Mouse (Mus musculus) midbrain, embryonic 13.5 days (tissue): ENCODE measurements at regions not wholly inside any gene's neighbourhood (a gene's known extent, or its start where the extent isn't known, plus 50 kb on each side); places are given as distances from the start of the nearest gene placed in this dataset.
A peak's percentile ranks its signal among the peaks of the same experiment; 100 is the strongest.

ENCODE experiments used
- ATAC-seq: fragments of 200-750 bp; cut with Nextera tagmentation; 2 replicates; pipeline ENCODE4 v1.8.0; 2017; ENCODE audit warnings: mild to moderate bottlenecking, moderate TSS enrichment, moderate library complexity
- H3K27ac ChIP-seq: fragments of 300-500 bp; sonication (generic); 2 replicates; pipeline ENCODE4 v1.5.1; 2015; ENCODE audit warnings: inconsistent platforms, mild to moderate bottlenecking, moderate library complexity
- H3K27me3 ChIP-seq: fragments of 300-500 bp; sonication (generic); 2 replicates; pipeline ENCODE4 v1.6.1; 2015; ENCODE audit warnings: mild to moderate bottlenecking, inconsistent platforms
- H3K36me3 ChIP-seq: fragments of 300-500 bp; sonication (generic); 2 replicates; pipeline ENCODE4 v1.6.1; 2015; ENCODE audit warnings: mild to moderate bottlenecking, inconsistent platforms
- H3K4me1 ChIP-seq: fragments of 300-500 bp; sonication (generic); replicated peaks from 2 replicates; pipeline ENCODE4 v1.6.1; 2015; ENCODE audit warnings: inconsistent platforms
- H3K4me2 ChIP-seq: fragments of 300-500 bp; sonication (generic); replicated peaks from 2 replicates; pipeline ENCODE4 v1.6.1; 2015; ENCODE audit warnings: moderate library complexity, mild to moderate bottlenecking, inconsistent platforms
- H3K4me3 ChIP-seq: fragments of 300-500 bp; sonication (generic); replicated peaks from 2 replicates; pipeline ENCODE4 v1.5.1; 2015; ENCODE audit warnings: mild to moderate bottlenecking, inconsistent platforms
- H3K9ac ChIP-seq: fragments of 300-500 bp; sonication (generic); replicated peaks from 2 replicates; pipeline ENCODE4 v1.6.1; 2015; ENCODE audit warnings: mild to moderate bottlenecking, inconsistent platforms
- H3K9me3 ChIP-seq: fragments of 300-500 bp; sonication (generic); 2 replicates; pipeline ENCODE4 v1.6.1; 2016; ENCODE audit warnings: mild to moderate bottlenecking, inconsistent platforms
- WGBS: fragments of 180-500 bp; shearing (Covaris S2); methylation state at CpG from one replicate; pipeline ENCODE4 v1.1.7; 2015; 5-methylcytosine and 5-hydroxymethylcytosine counted together

- H3K4me2 ChIP-seq = no peak overlapping the region
- no peak overlapping the region for H3K4me3 ChIP-seq
- H3K9ac ChIP-seq = no peak overlapping the region
- H3K27me3 ChIP-seq = peaks cover 8% of the 10 kb centered on the region; the same call in 1 of the 2 replicates
- no peak for ATAC-seq
- no peak overlapping the region for H3K27ac ChIP-seq
- H3K9me3 ChIP-seq = no peaks in the 10 kb centered on the region
- WGBS = 90% methylated on average over 2 of the region's 2 CpGs
- peaks cover 10% of the 10 kb centered on the region for H3K4me1 ChIP-seq
- H3K36me3 ChIP-seq = no peaks in the 10 kb centered on the region
These were observed 117.8 kb downstream of the Amer2 start for GRCm38 (mm10) chr14:60490886-60491285.

- Histone ChIP-seq H3K27ac (no peak overlapping the region), H3K9ac (no peak overlapping the region), H3K4me3 (no peak overlapping the region), H3K4me2 (no peak overlapping the region), H3K27me3 (no peaks in the 10 kb centered on the region), H3K36me3 (no peaks in the 10 kb centered on the region), H3K9me3 (no peaks in the 10 kb centered on the region), H3K4me1 (no peaks in the 10 kb centered on the region)
- ATAC-seq = no peak
- WGBS = 89% methylated on average over 5 of the region's 5 CpGs
These were observed 122.4 kb downstream of the Amer2 start for GRCm38 (mm10) chr14:60495441-60495840.

- H3K9ac ChIP-seq = no peak overlapping the region
- no peak overlapping the region for H3K4me2 ChIP-seq
- H3K4me1 ChIP-seq = no peaks in the 10 kb centered on the region
- H3K36me3 ChIP-seq = no peaks in the 10 kb centered on the region
- WGBS = 74% methylated on average over 6 of the region's 6 CpGs
- H3K27ac ChIP-seq = no peak overlapping the region
- H3K4me3 ChIP-seq = no peak overlapping the region
- H3K27me3 ChIP-seq = no peaks in the 10 kb centered on the region
- no peak for ATAC-seq
- 0 out of 2 replicates have a peak, but pooled peaks cover 2% of the 10 kb centered on the region for H3K9me3 ChIP-seq
These were observed 129.5 kb downstream of the Amer2 start for GRCm38 (mm10) chr14:60502552-60502951.

- WGBS = 86% methylated on average over 6 of the region's 6 CpGs
- Histone ChIP-seq H3K27me3 (no peaks in the 10 kb centered on the region), H3K9me3 (0 out of 2 replicates have a peak, but pooled peaks cover 2% of the 10 kb centered on the region), H3K9ac (no peak overlapping the region), H3K4me2 (no peak overlapping the region), H3K27ac (no peak overlapping the region), H3K36me3 (no peaks in the 10 kb centered on the region), H3K4me3 (no peak overlapping the region), H3K4me1 (no peaks in the 10 kb centered on the region)
- ATAC-seq = no peak
These were observed 128.7 kb upstream of the Spata13 start for GRCm38 (mm10) chr14:60505066-60505465.

GRCm38 (mm10) chr14:60506296-60506695 is 127.5 kb upstream of the Spata13 start:
- Histone ChIP-seq H3K36me3 (no peaks in the 10 kb centered on the region), H3K9ac (no peak overlapping the region), H3K4me1 (no peaks in the 10 kb centered on the region), H3K4me2 (no peak overlapping the region), H3K27me3 (no peaks in the 10 kb centered on the region), H3K4me3 (no peak overlapping the region), H3K27ac (no peak overlapping the region), H3K9me3 (0 out of 2 replicates have a peak, but pooled peaks cover 2% of the 10 kb centered on the region)
- WGBS = 80% methylated on average over 12 of the region's 12 CpGs
- no peak for ATAC-seq

GRCm38 (mm10) chr14:60513560-60513959 is 120.2 kb upstream of the Spata13 start:
- 27% methylated on average over 8 of the region's 8 CpGs for WGBS
- no peak overlapping the region for H3K4me3 ChIP-seq
- no peak overlapping the region for H3K9ac ChIP-seq
- H3K27me3 ChIP-seq = no peaks in the 10 kb centered on the region
- H3K27ac ChIP-seq = no peak overlapping the region
- no peaks in the 10 kb centered on the region for H3K9me3 ChIP-seq
- H3K36me3 ChIP-seq = no peaks in the 10 kb centered on the region
- H3K4me1 ChIP-seq = no peaks in the 10 kb centered on the region; the same call in 1 of the 2 replicates
- no peak overlapping the region for H3K4me2 ChIP-seq
- no peak for ATAC-seq

- no peaks in the 10 kb centered on the region for H3K36me3 ChIP-seq
- no peak for ATAC-seq
- no peaks in the 10 kb centered on the region; the same call in 1 of the 2 replicates for H3K4me1 ChIP-seq
- H3K27ac ChIP-seq = no peak overlapping the region
- H3K4me2 ChIP-seq = no peak overlapping the region
- WGBS = 93% methylated on average over 12 of the region's 12 CpGs
- H3K9me3 ChIP-seq = no peaks in the 10 kb centered on the region
- no peaks in the 10 kb centered on the region for H3K27me3 ChIP-seq
- no peak overlapping the region for H3K9ac ChIP-seq
- H3K4me3 ChIP-seq = no peak overlapping the region
These were observed 118.6 kb upstream of the Spata13 start for GRCm38 (mm10) chr14:60515094-60515786.

GRCm38 (mm10) chr14:60517891-60518290 is 115.9 kb upstream of the Spata13 start:
- no peak for ATAC-seq
- Histone ChIP-seq H3K4me2 (no peak overlapping the region), H3K27ac (no peak overlapping the region), H3K9me3 (no peaks in the 10 kb centered on the region), H3K9ac (no peak overlapping the region), H3K36me3 (no peaks in the 10 kb centered on the region), H3K4me3 (no peak overlapping the region), H3K4me1 (no peaks in the 10 kb centered on the region; the same call in 1 of the 2 replicates), H3K27me3 (no peaks in the 10 kb centered on the region)
- 96% methylated on average over 11 of the region's 11 CpGs for WGBS

GRCm38 (mm10) chr14:60523010-60523409 is 110.8 kb upstream of the Spata13 start:
- Histone ChIP-seq H3K9ac (no peak overlapping the region), H3K4me1 (no peaks in the 10 kb centered on the region), H3K4me2 (no peak overlapping the region), H3K27ac (no peak overlapping the region), H3K27me3 (no peaks in the 10 kb centered on the region), H3K9me3 (no peaks in the 10 kb centered on the region), H3K36me3 (no peaks in the 10 kb centered on the region), H3K4me3 (no peak overlapping the region)
- ATAC-seq = no peak
- WGBS = 78% methylated on average over 1 of the region's 1 CpGs

- Histone ChIP-seq H3K4me2 (no peak overlapping the region), H3K36me3 (no peaks in the 10 kb centered on the region), H3K9me3 (no peaks in the 10 kb centered on the region), H3K4me1 (peaks cover 10% of the 10 kb centered on the region), H3K27me3 (no peaks in the 10 kb centered on the region), H3K9ac (no peak overlapping the region), H3K27ac (no peak overlapping the region), H3K4me3 (no peak overlapping the region)
- WGBS = 83% methylated on average over 4 of the region's 4 CpGs
- ATAC-seq = no peak
These were observed 108.9 kb upstream of the Spata13 start for GRCm38 (mm10) chr14:60524869-60525268.

- Histone ChIP-seq H3K27ac (no peak overlapping the region), H3K9ac (no peak overlapping the region), H3K4me2 (no peak overlapping the region), H3K4me3 (no peak overlapping the region), H3K36me3 (no peaks in the 10 kb centered on the region), H3K4me1 (peaks cover 16% of the 10 kb centered on the region), H3K27me3 (no peaks in the 10 kb centered on the region), H3K9me3 (no peaks in the 10 kb centered on the region)
- ATAC-seq = peak; percentile 72
- 73% methylated on average over 13 of the region's 13 CpGs for WGBS
These were observed 108.4 kb upstream of the Spata13 start for GRCm38 (mm10) chr14:60525284-60525962.

- 81% methylated on average over 3 of the region's 3 CpGs for WGBS
- ATAC-seq = no peak
- Histone ChIP-seq H3K9ac (no peak overlapping the region), H3K4me1 (peaks cover 17% of the 10 kb centered on the region), H3K27ac (no peak overlapping the region), H3K4me2 (no peak overlapping the region), H3K9me3 (no peaks in the 10 kb centered on the region), H3K4me3 (no peak overlapping the region), H3K27me3 (no peaks in the 10 kb centered on the region), H3K36me3 (no peaks in the 10 kb centered on the region)
These were observed 107.8 kb upstream of the Spata13 start for GRCm38 (mm10) chr14:60525979-60526378.
